Mouse (Mus musculus) c-Kit-negative CD71-positive TER-119-positive erythroid progenitor cells, embryonic 14.5 days (primary cell): ENCODE measurements around the gene Rfx7.
A peak's percentile ranks its signal among the peaks of the same experiment; 100 is the strongest.
"Not testable (repeated sequence)": the region's sequence is repeated elsewhere in the genome, so short reads cannot be mapped to it uniquely, and the experiment has no call there.

Experiments used
- DNase-seq: peaks from one replicate; pipeline ENCODE4 v3.0.0-alpha.2; 2013; ENCODE audit warnings: low read depth, low spot score

The Rfx7 gene

GRCm38 (mm10) chr9:72663534-72663918 is 131.5 kb downstream of the Rfx7 start:
- no peak for DNase-seq

- no peak for DNase-seq
These were observed 132.6 kb downstream of the Rfx7 start for GRCm38 (mm10) chr9:72664409-72665351.

GRCm38 (mm10) chr9:72665517-72665916 is 133.5 kb downstream of the Rfx7 start:
- no peak for DNase-seq

GRCm38 (mm10) chr9:72666352-72667021 is 134.4 kb downstream of the Rfx7 start:
- not testable (repeated sequence) for DNase-seq

- DNase-seq = no peak
These were observed 135.1 kb downstream of the Rfx7 start for GRCm38 (mm10) chr9:72667126-72667525.

GRCm38 (mm10) chr9:72669383-72669782 is 137.3 kb downstream of the Rfx7 start:
- no peak for DNase-seq

GRCm38 (mm10) chr9:72672361-72672760 is 140.3 kb downstream of the Rfx7 start:
- DNase-seq = peak; percentile 56
